Mouse (Mus musculus): ENCODE data around the gene Exoc2.

- no peak for TF ChIP-seq CTCF (IDR thresholded peaks at IDR 0.05; ENCODE audit: low read depth)
- TF ChIP-seq EP300 (IDR thresholded peaks at IDR 0.05; ENCODE audit: low read depth) = no peak
Observed at GRCm38 (mm10) chr13:30782419-30782818, 191.5 kb downstream of the Exoc2 start.
